Mouse (Mus musculus): ENCODE results near the gene Tcfl5. TPM values are rescaled to one million over a fixed set of nuclear protein-coding genes. Genes with fewer than 3 reads are reported as not detected.

The Tcfl5 gene
- under 1 TPM in 1 of 3 experiments, not detected in 2; 0.28 TPM for polyA plus RNA-seq (2017; shearing (Covaris generic))

DNA sequence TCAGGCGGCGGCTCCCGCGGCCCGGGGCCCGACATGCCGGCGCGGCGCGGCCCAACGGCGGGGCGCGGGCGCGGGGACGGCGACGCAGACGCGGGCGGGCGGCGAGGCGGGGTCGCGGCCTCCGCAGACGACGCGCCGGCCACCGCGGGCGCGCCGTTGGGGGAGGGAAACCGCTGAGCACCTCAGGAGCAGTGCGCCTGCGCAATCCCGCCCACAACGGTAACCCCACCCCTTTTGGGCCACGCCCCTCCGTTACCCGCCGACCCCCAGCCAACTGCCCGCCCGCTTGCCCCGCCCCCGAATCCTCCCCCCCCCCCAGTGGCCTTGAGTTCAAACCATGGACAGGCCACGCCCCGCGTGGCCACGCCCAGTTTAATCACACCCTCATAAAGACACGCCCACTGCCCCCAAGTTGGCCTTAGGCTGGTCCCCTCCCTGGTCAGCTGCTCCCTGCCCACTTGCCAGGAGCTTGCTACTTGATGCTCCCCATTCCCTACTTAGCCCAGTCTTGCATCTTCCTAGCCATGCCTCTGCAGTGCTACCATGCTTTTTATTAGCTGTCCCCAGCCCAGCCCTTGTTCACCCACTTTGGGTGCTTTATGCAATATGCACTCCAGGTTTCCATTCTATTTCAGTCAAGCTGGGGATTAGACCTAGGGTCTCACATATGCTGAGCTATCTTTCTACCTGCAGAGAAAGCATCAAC, at the start of gene Tcfl5:
Tcfl5 (minus strand) TSS at position 154 of the 706 bp plus-strand sequence.
- no peak for ATAC-seq

DNA sequence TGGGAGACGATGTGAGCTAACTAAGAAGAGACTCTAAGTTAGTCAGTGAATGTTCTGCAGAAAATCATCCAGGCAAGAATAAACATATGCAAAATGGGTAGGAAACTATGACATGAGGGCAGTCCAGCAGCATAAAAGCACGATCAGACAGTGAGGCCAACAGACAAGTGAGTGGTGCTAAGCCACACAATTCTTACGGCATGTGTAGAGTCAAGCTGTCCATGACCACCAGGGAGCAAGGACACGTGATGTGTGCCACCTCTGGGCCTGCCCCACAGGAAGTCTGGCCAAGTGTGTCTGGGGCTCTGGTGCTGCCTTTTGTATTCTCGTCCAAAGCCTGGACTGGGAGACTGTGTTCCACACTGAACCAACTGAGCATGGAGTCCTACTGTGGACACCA, 47.3 kb upstream of the Tcfl5 start:
- no peak for ATAC-seq

DNA sequence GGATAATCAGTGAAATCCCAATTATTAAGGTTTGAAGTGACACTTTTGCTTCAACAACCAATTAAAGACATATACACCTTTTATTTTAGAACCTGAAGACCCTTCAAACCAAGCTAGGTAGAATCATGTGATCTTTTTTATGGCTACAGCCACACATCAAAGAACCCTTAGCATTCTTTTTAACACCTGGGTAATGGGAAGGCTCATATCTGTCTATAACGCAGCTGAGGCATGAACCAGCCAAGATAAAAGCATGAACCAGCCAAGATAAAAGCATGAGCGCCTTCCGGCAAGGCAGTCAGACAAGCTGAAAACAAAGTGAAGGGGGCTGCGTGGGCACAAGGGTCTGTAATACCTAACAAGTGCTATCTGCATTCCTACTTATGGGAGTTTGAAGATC, 41.5 kb upstream of the Tcfl5 start:
- no peak for ATAC-seq

DNA sequence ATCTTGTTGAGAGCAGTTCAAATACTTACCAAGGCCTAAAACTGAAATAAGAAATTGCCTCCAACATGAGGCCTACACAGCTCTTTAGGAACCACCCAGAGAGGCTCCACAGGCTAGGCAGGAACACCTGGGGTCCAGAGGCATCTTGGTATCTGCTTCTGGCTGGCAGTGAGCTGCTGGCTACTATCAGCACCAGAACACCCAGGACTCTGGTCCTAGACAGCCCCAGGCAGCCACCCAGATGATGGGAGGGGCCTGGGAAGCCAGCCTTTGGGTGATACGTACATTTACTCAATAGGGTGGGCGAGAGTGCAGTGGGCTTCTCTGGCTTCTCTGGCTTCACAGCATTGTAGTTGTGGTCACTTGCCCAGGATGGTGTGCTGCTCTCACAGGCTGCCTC, 41.0 kb upstream of the Tcfl5 start:
- ATAC-seq, result no peak

DNA sequence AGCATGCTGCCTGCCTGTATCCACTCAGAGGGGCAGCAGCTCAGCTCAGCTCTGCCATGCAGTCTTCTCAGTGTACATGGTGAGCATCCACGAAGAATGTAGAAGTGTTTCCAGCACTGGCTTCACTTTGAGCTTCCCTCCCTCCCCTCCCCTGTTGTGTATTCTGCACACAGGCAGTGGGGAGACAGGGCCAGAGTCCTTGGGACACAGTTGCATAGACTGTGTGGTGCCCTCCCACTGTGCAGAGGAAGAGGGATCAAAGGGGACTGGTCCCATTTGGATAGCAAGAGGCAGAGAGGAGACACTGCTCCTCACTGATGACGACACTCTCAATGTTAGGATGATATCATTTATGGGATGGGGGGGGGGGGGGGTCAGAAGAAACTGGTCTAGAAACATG, 38.7 kb upstream of the Tcfl5 start:
- no peak for ATAC-seq

DNA sequence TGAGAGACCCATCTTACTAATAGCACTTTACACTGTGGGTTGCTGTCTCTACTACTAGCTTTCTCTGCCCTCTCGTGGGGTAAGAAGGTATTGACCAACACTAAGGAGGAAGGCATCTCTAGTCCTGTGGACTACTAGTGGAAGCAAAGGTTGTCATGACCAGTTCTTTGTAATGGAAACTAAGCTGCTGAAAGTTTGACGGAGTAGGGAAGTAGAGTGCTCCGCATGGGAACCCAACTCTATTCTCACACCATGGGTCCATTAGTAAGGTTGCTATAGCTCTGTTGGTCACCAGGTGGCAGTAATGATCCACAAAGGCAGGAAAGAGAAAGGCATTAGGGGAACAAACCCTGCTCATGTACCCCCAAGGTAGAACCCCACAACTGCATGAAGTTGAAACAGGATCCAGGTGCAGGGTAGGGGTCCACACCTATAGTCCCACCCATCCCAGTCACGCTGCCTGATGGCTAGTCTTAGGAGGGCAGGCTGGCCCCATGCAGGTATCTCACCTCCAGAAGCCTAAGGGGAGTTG, 36.2 kb upstream of the Tcfl5 start:
- ATAC-seq, result peak; percentile 85

DNA sequence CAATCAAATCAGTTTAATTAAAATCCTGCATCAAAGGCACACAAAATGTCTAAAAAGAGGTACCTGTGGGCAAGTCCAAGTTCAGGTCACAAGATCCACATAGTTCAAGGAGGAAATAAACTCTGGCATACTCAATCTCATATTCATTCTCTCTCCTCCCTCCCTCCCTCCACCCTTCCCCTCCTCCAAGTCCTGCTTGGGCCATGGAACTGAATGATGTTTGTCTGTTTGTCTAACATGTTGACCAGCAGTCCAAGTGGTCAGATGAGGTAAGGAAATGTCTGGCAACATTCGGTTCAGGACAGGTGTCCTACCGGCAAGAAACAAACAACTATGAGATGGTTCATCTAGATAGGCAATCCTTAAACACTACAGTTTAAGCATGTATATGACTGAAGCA, 34.2 kb upstream of the Tcfl5 start:
- ATAC-seq, result no peak

DNA sequence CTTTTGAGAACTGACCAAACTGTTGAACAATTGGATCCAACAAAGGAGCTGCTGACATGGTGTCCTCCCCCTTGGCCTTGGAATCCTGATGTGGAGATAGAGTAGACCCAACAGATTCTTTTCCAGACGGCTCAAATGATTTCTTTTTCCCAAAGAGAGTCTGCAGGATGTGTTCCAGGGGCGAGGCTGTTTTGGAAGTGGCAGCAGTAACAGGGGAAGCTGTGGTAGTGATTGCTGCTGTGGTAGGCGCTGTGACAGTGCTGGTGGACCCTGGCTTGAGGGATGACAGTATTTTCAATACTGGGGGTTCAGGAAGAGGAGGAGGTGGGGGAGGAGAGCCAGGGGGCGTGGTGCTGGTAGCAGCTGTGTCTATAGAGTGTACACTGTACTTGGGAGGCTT, 19.5 kb upstream of the Tcfl5 start:
- no peak for ATAC-seq

DNA sequence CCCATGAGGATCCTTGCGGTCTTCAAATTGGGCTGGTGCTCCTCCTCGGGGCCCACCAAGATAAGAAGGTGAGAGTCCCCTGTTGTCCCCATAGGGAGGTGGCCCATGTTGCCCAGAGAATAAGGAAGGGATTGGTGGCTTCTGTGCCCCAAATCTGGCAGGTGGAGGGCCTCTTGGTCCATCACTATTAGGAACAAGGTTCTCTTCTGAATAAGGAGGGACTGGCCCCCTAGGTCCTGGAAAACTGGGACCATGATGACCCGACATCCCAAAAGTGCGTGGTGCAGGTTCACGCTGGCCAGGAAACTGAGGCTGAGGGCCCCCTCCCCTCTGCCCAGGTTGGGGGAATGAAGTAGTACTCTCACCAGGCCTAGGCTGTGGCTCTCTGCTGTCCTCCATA, 18.0 kb upstream of the Tcfl5 start:
- ATAC-seq, result no peak

DNA sequence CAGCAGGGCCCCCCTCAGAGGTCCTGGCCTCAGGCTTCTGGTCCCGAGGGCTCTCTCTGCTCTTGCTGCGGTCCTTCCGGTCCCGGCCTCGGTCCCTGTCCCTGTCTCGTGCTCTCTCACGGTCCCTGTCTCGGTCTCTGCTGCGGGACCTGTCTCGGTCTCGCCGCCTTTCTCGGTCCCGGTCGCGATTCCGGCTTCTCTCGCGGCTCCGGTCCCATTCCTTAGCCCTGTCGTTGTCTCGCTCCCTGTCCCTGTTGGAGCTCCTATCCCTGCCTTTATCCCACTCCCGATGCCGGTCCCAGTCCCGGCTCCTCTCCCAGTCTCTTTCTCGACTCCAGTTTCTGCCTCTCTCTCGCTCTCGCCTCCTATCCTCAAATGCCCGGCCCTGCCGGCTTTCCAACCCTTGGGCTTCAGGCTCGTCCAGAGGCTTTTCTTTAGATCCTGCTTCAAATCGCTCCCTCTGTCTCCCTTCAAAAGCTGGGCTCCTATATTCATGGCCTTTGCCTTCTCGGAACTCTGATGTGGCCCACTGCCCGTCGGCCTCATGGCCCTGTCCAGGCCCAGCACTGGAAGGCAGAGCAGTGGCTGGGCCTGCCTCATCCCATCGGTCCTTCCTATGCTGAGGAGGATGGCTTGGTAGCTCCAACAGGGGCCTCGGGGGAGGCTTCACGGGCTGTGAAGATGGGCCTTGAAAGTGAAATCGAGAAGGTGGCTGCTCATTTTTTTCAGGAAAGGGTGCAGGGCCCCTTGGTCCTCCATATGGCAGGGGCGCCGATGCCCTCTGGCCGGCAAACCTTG, 17.0 kb upstream of the Tcfl5 start:
- ATAC-seq, result no peak

DNA sequence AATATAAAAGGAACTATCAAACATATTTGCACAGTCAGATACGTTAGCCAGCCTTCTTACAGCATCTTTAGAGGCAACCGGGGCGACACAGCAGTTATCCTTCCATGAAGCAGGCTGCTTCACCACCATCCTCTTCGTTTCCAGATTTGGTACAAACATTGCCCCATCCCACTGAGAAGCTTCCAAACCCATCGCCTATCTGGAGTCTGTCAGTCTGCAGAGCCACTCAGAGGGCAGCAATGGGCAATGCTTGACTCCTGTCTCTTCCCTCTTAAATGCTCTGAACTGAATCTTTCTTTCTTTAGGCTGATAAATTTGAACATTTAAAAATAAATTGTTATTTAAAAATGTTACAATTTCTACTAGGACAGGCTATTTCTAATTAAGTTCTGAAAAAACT, 15.9 kb upstream of the Tcfl5 start:
- ATAC-seq, result no peak

DNA sequence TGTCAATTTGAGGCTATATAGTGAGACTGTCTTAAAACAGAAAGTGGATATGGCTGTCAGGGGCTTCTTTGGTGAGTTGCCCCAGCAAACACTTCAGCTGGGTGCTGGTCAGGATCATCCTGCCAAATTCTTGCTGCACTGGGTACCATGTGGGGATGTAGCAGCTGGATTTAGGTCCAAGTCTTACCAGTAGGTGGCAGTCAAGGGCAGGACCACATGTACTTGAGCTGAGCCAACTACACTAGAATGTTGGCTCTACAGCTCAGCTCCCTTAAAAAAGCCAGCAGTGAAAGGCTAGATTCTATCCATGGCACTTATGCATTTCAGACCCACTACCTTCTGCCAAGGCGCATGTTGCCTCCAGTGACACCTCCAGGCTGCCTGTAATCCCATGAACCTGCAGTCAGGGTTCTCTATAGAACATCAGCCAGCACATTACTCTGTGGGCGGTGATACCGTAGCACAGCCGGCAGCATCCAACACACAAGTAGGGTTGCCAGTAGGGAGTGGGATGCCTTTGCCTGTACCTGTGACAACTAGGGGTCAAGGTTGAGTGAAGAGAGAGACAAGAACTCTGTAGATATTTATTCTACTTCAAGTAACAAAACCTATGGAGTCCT, 15.0 kb upstream of the Tcfl5 start:
- peak; percentile 73 for ATAC-seq

DNA sequence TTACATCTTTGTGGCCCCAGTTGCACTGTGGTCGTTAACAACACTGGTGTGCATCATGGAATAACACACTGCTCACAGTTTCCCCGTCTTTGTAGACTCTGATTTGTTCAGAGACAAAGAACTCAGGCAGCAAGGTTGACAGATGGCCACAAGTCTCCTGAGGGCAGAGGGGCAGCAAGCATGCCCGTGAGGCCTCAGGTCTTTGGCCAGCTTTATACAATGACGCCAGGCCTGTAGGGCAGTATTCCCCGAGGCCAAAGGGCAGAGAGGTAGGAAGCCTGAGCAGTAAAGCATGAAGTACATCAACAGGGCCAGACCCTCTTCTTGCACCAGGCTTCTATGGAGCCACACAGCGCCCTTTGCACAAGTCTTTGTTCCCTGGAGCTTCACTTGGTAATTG, 12.6 kb upstream of the Tcfl5 start:
- no peak for ATAC-seq

DNA sequence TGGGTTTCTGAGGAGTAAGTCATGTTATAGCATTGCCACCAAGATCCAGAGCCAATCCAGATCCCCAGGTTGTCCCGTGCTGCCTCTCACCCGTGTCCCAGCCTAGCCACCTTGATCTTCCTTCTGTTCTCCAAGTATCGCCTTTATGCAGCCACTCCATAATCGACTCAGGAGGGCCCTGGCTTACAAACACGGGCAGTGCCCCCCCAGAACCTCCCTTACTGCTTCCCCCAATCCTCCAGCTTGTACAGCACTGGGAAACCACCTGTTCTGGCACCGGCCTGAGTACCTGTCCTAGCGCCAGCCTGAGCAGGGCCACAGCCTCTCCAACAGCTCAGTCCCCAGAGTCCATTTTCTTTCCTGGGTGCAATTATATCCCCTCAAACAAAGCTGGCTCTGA, 12.2 kb upstream of the Tcfl5 start:
- no peak for ATAC-seq

DNA sequence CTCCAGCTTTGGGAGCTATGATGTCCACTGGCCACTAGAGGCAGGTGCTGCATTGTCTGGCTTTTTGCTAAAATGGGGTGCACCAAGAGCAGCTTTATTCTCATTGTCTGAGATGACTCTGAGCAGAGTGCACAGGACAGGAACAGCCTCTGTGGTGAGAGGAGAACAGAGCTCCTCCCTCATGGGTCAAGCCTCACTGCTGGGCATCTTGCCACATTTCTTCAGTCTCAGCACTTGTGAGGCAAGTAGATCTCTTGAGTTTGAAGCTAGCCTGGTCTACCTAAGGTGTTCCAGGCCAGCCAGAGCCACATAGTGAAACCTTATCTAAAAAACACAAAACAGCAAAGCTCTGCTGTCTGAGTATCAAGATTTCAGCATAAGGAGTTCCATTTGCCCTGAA, 4.3 kb upstream of the Tcfl5 start:
- no peak for ATAC-seq

DNA sequence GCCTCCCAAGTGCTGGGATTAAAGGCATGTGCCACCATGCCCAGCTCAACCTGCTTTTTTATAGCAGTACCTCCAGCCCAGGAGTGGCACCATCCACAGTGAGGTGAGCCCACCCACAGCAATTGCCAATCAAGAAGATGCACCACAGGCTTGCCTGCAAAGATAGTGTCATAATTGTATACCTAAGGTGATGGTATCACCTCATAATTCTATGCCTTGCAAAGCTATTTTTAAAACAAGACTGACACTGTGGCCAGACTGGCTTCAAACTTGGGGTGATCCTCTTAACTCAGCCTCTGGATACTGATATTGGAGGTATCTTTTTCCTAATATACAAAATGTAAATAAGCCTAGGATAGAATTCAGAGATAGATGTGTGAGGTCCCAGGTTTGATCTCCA, 1.1 kb upstream of the Tcfl5 start:
- ATAC-seq, result no peak

DNA sequence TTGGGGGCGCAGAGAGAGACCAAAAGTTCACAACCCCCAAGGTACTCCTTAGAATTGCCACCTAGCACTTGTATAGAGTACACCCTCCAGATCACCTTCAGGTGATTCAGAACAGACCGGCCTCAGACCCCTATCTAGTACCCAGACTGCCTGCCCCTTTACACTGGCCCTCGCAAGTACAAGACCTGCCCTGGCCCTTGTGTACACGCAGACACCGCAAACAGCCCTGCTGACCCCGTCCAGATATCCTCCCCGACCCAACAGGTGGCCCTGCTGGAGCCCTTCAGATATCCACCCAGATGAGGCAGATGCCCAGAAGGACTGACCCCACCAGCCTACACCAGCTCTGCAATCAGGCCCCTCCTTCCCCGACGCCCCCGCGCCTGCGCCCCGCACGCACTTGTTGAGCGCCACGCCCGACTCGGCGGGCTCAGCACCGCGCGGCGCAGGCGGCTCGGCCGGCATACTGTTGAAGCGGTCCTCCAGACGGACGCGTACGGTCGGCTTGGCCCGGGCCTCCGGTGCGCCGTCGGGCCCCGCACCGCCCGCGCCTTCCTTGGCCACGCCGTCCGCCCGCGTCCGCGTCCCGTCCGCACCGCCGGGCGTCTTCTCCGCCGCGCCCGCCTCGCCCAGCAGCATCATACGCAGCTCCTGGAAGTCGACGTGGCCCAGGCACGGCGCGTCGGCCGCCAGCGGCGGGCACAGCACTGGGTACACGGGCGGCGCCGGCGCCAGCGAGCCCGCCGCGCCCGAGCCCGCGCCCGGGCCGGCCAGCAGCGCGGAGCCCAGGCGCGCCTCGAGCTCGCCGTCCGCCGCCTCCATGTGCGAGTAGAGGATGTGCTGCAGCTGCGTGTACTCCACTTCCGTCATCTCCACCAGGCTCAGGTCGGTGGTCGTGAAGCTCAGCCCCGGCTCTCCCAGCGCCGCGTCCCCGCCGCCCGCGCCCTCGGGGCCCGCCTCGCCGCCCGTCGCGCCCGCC, 643 bp downstream of the Tcfl5 start:
- no peak for ATAC-seq

DNA sequence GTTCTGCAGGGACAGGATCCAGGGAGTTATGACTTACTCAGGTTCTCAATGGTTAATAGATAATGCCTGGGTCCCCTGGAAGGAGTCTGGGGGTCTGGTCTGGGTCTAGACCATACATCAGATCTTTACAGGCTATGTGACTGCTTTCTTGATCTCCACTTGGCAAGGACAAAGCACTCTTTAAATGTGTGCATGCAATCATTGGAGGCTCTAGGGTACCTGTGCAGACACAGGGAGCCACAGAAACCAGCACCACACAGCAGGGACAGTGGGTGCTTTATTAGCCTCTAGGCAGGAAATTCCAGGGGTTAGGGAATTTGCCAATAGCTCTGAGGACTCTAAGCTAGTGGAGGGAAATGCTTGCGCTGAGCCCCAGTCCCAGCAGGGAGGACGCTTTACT, 30.6 kb downstream of the Tcfl5 start:
- no peak for ATAC-seq

DNA sequence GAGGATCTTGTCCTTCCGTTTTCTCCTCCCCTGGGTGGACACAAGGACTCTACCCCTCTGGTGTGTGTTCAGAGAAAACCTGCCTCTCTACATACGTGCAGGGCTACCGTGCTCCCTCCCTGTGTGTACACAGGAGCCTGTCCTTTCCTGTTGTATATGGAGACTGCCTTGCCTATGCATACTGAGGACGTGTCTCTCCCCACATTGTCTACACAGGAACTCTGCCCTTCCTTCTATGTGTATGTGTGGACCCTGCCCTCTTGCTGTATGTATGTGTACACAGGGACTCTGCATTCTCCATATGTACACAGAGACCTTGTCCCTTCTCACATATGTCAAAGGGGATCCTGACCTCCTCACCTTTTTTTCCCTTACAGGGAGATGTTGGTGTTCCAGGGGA, 32.2 kb downstream of the Tcfl5 start:
- ATAC-seq, result no peak

DNA sequence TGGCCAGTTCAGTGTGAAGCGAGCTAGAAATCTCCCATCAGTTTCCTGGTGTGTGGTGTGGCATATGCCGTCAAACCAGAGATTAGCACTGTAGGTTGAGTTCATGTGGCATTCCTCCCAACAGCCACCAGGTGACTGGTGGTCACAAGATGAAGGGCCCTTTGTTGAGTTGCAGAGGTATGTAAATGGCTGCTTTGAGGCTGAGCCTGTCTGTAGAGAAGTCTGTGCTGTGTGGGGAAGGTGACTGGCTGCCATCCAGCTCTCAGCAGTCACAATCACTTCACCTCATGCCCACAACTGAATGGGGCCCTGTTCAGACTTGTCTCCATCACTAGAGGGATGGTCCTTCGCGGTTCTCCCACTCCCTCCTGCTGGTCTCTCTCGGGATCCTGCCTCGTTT, 37.7 kb downstream of the Tcfl5 start:
- ATAC-seq, result no peak

DNA sequence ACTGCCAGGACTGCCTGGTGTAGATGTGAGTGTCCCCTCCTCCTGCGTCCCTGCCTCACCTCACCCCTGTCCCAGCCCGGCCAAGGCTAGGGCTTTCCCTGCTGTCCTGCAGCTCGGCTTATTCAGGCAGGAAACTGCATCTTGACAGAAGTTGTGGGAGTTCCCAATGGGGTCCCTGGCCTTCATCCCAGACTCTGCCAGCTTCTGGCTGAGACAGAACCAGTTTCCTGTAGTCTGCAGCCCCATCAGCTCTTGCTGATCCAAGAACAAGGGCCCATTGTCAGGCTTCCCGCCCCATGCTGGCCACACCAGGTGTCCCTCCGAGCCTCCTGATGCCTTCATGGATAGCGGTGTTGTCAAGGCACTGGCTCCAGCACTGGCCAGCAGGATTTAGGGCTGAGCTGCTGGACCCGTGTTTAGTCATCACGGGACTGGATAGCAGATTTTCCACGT, 41.9 kb downstream of the Tcfl5 start:
- no peak for ATAC-seq

DNA sequence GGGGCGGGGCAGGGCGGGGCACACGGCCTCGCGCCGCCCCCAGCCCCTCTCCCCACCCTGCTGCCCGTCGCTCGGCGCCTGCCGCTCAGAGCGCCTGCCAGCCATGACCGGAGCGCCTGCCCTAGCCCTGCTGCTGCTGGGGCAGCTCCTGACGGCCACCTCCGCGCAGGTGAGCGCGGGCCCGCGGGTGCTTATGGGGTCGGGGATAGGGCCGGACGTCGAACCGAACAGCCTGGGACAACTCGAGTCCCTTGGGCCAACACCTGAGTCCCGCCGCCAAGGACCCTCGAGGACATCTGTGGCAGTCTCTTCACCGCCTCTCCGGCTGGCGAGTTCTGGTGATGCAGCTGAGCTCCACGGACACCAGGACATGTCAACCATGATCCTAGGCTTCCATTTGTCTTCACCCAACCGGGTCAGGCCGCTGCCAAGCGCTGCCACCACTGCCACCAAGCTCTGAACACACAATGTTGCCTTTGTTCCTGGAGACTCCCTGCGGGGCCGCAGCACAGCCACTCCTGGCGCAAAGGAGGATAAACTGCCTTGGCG, 44.3 kb downstream of the Tcfl5 start:
- ATAC-seq, result no peak
